Mouse (Mus musculus): ENCODE data around the gene Tmem253.

GRCm38 (mm10) chr14:51988731-51989130, 26.7 kb upstream of the Tmem253 start:
- TF ChIP-seq CTCF (IDR thresholded peaks at IDR 0.05) (no peak), EP300 (IDR thresholded peaks at IDR 0.05) (no peak)
